Mouse (Mus musculus) gastrocnemius, adult 18-20 months (tissue): Measurements from ENCODE around the gene Rpl18. TPM values are rescaled to one million over a fixed set of nuclear protein-coding genes. Genes with fewer than 3 reads are reported as not detected.

Source experiments
- DNase-seq: peaks from one replicate; pipeline ENCODE4 v3.0.0; 2021; ENCODE audit warnings: low spot score
- total RNA-seq, 2 experiments: library from RNA; stranded (reverse); gene quantifications; 2 replicates each; pipeline ENCODE4 v1.2.3; 2021

The Rpl18 gene
- total RNA-seq, 2 experiments from 2014 or later = 442 to 461 TPM

DNA sequence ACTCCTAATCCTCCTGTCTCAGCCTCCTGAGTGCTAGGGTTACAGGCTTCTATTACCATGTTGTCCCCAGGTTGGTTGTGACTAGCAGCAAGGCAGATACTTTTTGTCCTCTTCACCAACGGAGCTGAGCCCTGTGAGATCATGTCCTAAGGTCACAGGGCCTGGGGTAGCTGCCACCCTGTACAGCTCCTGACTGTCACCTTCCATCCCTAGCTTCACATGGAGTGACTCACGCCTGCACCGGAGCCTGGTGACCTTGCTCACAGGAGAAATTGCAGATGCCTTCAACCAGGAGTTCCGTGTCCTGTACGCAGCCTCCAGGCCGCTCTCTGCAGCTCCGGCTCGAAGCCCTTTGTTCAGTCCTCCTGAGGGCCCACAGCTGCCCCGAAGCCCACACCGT, 11.2 kb downstream of the Rpl18 start:
- DNase-seq = no peak

DNA sequence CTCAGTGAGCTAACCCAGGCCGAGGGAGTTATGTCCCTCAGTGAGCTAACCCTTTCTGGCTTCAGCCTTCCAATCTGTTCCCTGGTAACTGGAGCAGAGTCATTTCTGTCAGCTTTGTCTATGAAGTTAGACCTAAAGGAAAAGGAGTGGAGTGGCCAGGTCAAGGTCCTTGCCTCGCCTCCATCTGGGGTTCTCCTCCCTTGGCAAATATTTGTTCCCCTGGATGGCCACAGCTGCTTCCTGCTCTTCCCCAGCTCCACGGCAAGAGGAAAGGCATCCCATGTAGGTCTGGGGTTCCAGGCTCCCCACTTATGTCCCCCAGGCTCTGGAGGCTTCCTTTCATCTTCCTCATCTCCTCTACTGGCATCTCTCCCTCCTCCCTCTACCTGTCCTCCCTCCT, 12.4 kb downstream of the Rpl18 start:
- DNase-seq = no peak

DNA sequence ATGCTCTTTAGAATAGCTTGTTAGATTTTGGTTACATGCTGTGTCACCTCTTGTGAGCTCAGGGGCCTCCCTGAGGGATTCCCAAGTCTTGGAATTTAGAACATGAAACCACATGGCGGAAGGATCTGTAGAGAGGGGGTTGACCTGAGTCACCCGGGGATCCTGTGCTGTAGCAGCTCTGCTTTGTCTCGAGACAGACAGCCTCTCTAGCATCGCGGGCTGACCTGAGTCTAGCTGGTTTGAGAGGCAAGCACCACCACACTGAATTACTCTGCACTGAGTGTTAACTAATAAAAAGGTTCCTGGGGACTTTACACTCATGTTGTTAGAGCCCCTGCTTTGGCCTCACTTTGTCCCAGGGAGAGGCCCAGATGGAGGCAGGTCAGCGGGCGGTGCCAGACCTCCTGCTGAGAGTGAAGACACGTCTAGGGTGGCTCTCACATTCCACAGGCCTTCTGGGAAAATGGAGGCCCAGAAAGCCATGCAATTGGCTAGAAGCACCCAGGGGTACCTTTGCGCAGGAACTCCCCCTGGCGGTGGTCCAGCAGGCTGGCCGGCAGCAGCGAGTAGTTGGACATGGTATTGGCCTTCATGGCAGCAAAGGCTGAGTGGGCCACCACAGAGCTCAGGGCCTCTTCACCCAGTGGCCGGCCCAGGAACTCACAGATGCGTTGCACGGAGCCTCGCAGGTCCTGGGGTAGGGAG, 15.6 kb downstream of the Rpl18 start:
- no peak for DNase-seq

DNA sequence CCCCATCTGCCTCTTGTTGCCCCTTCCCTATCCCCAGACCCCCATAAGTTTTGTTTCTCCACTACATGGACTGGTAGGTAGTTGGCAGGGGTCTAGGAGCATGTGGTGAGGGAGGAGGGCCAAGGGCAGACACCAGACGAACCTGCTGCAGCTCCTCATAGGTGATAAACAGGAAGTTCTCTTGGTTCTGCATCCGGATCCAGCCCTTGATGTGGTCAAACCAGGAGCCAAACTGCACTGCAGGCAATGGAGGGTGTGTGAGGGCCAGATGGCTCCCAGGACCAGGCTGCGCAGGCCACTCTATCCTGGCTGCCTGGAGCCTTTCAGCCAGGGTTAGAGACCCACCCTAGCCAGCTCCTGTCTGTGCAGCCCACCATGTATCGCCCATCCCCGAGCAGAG, 18.2 kb downstream of the Rpl18 start:
- DNase-seq = no peak

DNA sequence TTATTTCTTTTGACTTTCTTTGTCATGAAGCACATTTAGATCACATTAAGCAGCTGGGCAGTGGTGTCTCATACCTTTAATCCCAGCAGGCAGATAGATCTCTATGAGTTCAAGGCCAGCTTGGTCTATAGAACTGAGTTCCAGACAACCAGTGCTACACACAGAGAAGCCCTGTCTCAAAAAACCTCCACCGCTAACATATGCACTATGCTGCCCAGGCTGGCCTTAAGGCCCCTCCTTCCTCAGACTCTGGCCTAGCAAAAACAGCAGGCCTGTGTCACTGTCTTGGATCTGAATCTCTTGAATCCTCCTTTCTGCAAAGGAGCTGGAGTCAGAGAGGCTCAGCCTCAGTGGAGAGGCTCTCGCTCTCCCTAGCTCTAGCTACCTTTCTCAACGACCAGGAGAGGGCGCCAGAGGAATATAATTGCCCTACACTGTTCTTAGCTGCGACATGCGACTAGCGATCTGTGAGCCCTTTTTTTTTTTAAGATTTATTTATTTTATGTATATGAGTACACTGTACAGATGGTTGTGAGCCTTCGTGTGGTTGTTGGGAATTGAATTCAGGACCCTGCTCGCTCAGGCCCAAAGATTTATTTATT, 24.0 kb downstream of the Rpl18 start:
- DNase-seq = peak; percentile 80

DNA sequence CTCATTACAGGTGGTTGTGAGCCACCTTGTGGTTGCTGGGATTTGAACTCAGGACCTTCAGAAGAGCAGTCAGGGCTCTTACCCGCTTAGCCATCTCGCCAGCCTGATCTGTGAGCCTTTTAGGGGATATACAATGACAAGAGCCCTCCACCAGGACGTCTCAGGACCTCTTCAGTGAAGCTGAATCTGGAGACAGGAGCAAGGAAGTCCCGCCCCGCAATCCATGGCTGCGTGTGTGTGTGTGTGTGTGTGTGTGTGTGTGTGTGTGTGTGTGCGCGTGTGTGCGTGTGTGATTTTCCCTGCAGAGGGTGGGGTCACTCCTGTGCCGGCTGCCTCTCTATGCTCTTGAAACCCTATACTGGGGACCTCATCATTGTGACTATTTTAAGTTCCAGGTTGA, 24.6 kb downstream of the Rpl18 start:
- DNase-seq = no peak

DNA sequence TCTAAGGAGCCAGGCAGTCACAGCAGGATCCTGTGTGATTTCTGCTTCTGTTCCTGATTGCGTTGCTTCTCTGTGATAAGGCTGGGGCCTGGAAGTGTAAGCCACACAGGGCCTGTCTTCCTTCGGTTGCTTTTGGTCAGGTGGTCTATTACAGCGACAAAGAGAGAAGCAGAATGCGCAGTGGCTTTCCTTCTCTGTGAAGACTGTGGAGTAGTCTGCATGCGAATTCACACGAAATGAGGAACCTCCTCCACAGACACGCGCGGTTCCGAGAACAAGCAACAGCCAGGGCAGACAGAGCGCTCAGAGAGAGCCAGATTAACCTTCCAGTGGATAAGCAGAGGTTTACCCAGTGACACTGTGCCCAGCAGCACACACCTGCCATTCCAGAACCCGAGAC, 26.1 kb downstream of the Rpl18 start:
- DNase-seq = no peak

DNA sequence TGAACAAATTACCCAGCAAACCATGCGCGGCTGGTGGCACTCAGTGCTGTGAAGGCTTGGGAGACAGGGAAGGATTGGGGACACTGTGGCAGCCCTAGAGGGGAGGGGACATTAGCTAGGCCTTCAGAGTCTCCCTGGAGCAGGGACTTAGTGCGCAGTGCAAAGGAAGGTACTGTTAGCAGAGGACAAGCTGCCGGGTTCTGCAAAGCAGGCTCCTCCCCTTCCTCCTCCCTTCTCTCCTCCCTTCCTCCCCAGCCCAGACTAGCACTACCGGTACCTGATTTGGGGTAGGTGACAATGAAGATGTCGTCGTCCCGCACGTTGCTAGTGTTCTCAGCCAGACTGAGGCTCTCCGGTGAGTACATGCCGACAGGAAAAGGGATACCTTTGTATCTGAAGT, 26.5 kb downstream of the Rpl18 start:
- DNase-seq = no peak

DNA sequence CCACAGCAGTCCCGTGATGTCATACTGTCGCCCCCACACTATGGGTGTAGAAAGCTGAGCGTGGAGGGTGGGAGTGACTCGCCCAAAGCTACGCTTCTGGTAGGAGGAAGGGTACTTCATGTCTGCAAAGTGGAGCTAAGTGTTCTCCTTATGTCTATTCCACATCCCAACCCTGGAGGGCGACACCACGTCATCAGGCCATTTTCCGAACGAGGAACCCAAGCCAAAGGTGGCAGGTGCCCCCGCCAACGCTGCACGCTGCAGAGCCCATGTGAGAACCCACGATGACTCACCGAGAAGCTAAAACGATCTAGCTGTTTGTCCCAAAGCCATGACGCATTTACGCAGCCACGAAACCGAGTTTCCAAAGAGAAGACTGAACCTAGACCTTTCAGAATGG, 27.1 kb downstream of the Rpl18 start:
- DNase-seq = no peak

DNA sequence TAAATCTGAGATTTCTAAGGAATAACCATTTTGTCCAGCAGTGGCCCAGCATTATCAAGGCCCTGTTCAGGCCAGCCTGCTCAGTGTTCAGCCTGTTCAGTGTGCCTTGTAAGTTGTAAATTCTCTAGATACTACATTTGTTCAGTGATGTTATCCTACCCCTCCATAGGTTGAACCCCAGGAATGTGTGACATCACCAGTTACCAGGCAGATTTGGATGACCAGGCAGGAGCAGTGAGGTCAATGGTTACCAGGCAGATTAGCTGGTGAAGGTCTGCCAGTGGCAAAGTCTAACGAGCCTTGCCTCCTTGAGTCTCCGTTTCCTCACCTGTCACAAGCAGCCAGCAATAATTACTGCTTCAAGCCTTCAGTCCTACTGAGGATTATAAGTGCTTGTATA, 29.1 kb downstream of the Rpl18 start:
- DNase-seq = peak; percentile 60

DNA sequence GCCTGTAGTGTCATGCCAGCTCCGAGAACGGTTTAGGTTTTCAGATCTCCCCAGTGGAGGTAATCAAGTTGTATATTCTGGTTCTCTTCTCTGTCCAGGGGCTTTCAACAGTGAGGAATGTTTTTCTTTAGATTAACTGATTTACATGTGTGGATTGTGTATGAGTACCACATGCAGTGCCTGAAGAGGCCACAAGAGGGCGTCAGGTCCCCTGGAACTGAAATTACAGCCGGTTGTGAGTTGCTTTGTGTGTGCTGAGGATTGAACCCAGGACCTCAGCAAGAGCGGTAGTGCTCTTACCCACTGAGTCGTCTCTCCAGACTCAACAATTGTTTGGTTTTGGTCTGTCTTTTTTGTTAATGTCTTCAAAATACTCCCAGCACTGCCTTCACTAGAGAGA, 31.3 kb downstream of the Rpl18 start:
- no peak for DNase-seq

DNA sequence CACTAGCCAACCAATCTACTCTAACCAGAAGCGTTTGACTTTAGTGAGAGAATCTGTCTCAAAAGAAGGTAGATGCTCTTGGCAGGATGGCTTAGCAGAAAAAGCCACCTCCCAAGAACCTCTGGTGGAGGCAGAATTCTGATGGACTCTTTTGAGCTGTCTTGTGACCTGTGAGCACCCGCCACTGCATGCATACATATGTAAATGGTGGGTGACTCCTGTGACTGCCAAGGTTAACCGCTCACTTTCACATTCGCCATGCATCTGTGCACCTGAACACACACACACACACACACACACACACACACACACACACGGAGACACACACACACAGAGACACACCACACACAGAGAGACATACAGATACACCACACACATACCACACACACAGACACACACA, 32.2 kb downstream of the Rpl18 start:
- no peak for DNase-seq

DNA sequence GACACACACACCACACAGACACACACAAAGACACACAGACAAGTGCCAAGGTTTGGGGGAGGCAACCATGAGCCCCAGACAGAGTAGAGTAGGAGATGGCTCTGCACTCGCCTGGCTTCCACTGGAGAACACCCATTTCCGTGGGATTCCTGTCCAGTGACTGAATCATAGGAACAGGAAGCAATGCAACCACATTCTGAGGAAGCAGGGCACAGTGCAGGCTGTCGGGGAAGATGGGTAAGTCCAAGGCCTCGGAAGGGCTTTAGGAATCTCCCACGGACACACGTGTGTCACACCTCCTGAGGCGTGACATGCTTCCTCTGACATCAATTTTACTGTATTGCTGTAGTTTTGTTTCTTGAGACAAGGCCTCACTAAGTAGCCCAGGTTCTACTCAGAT, 32.9 kb downstream of the Rpl18 start:
- no peak for DNase-seq

DNA sequence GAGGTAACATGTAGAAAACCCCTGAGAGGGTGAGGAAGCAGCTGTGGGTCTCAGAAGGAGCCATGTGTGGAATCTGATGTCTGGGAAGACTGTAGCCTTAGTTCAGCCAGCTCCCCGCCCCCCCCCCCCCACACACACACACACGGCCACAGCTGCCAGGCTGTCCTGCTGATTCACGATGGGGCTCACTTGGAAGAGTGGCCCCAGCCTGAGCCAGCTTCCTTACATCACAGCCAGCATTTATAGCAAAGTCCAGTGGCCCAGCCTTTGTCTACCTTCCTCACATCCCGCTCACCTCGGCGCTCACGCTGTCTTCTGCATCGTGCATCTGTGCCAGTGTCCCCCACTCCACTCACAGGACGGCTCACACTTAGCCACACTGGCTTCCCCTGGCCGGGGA, 34.1 kb downstream of the Rpl18 start:
- no peak for DNase-seq

DNA sequence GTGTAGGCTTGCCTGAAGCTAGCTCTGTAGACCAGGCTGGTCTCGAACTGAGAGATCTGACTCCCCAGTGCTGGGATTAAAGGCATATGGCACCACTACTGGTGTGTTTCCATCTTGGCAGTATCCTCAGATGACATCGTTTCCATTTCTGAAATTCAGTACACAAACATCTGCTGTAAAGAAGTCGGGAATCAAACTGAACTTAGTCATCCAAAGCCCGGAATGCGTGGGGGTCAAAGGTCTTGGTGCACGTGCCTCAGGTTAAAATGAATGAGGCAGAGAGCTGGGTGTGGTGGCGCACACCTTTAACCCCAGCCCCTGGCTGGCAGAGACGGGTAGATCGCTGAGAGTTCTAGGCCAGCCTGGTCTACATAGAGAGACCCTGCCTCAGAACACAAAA, 34.9 kb downstream of the Rpl18 start:
- no peak for DNase-seq

DNA sequence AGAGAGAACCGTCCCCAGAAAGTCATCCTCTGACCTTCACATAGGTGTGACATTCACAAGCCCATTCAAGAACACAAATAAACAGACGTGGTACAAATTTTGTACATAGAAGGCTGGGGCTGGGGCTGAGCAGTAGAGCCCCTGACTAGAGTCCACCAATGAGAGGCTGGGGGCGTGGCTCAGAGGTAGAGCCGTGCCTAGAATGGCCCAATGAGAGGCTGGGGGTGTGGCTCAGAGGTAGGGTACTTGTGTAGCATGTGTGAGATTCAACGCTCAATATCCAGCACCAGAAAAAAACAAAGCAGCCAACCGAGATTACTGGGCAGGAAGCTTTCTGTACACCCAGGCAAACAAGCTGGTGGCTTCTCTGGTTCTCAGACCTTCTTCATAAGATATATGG, 40.4 kb downstream of the Rpl18 start:
- no peak for DNase-seq

DNA sequence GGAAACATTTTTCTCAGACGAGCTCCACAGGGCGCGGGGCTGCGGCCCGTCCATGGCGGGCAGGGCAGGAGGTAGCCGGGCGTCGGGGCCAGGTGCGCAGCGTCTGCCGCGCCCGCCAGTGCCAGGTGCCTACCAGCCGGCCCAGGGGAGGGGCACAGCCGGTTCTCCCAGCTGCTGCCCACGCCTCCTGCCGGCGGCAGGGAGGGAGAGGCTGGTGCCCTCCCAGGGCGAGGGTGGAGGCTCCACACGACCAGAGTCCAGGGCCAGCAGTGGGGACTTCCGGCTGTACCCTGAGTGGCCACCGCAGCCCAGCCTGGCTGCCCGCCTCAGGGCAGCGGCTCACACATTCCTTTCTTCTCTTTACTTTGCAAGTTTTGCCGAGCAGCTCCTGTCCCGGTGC, 44.1 kb downstream of the Rpl18 start:
- DNase-seq = no peak

DNA sequence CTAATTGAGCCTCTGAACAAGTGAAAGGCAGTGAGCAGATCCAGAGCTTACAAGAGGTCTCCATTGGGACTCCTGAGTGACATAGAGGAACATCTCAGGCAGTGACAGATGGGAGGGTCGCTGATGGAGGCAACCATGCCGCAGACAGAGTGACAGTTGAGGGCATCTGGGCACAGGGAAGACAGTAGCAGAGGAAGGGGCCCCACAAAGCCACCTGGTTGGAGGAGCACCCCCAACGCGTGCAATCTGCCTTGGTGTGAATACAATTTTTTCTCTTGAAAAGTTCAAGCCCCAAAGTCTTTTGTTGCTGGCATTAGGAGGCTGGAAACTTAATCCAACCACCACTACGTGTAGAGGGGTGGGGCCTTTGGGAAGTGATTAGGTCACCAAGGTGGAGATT, 44.9 kb downstream of the Rpl18 start:
- DNase-seq = no peak

DNA sequence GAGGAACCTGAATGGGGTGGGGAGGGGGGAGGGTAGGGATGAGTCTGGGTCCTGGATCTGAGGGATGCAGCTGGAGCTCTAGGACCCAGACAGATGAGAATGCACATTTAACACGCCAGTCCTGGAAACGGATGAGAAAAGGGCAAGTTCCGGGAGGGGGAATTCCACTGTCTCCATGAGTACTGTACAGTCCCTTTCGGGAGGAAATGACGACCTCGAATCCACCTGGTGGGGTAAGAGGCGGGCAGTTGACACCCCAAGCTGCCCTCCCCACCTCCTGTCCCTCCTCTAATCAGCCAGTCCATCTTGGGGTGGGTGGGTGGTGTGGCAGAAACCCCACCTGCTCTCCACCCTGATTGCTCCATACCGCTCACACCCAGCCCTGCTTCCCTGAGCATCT, 50.7 kb downstream of the Rpl18 start:
- no peak for DNase-seq

DNA sequence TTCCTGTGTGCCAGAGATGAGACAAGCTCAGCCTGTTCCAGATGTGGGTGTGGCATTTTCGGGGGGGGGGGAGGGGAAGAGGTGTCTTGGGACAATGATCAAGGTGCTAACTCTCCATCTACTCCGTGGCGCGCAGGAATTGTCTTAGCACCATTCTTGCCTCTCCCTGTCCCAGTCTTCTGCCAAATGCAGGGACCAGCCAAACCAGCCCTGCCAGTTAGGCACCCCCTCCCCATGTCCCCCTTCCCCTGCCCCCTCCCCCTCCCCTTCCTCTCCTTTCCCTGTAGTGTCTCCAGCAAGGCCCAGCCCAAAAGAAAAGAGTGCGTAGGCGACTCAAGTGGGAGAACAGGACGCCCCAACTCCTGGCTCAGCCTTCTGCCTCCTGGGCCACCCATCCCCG, 51.5 kb downstream of the Rpl18 start:
- no peak for DNase-seq

DNA sequence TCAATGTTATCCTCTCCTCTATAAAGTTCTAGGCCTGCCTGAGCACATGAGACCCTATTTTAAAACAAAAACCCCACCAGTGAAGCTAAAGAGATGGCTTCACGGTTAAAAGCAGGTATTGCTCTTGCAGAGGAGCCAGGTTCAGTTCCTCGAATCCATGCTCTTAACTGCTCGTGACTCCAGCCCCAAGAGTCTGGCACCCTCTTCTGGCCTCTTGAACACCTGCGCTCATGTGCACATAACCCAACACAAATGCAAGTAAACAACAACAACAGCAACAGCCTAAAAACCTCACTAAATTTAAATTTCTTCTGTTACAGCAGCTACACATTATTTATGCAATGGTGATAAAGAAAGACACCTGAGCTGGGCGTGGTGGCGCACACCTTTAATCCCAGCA, 52.2 kb downstream of the Rpl18 start:
- DNase-seq = no peak
